Mouse (Mus musculus): ENCODE results near the gene Cfap73. TPM values are rescaled to one million over a fixed set of nuclear protein-coding genes. Genes with fewer than 3 reads are reported as not detected.

Cfap73 gene
- polyA plus RNA-seq, 1 experiment = not detected

- peak; percentile 88 for TF ChIP-seq CTCF (IDR thresholded peaks at IDR 0.05; ENCODE audit: control insufficient read depth, insufficient read depth, low read length)
- TF ChIP-seq POLR2A (IDR thresholded peaks at IDR 0.05; ENCODE audit: borderline replicate concordance, control insufficient read depth, low read depth, low read length) = no peak
- Histone ChIP-seq H3K4me3 (replicated peaks; ENCODE audit: control insufficient read depth, low read depth, low read length) (no peak overlapping the region), H3K27ac (ENCODE audit: control insufficient read depth, insufficient read depth, low read depth, low read length, poor library complexity) (no peak overlapping the region), H3K4me1 (ENCODE audit: control insufficient read depth, insufficient read depth, low read length) (no peaks in the 10 kb centered on the region)
- WGBS = 2% methylated on average over 8 of the region's 8 CpGs
Observed at GRCm38 (mm10) chr5:120605688-120606087, 28.3 kb downstream of the Cfap73 start.

- Histone ChIP-seq H3K4me1 (ENCODE audit: control insufficient read depth, insufficient read depth, low read length) (no peaks in the 10 kb centered on the region), H3K27ac (ENCODE audit: control insufficient read depth, insufficient read depth, low read depth, low read length, poor library complexity) (no peak overlapping the region), H3K4me3 (replicated peaks; ENCODE audit: control insufficient read depth, low read depth, low read length) (no peak overlapping the region)
- WGBS = 6% methylated on average over 10 of the region's 10 CpGs
- TF ChIP-seq CTCF (IDR thresholded peaks at IDR 0.05; ENCODE audit: control insufficient read depth, insufficient read depth, low read length) (no peak), POLR2A (IDR thresholded peaks at IDR 0.05; ENCODE audit: borderline replicate concordance, control insufficient read depth, low read depth, low read length) (no peak)
Observed at GRCm38 (mm10) chr5:120605241-120605661, 28.8 kb downstream of the Cfap73 start.

- TF ChIP-seq CTCF (IDR thresholded peaks at IDR 0.05; ENCODE audit: control insufficient read depth, insufficient read depth, low read length) (peak; percentile 80), POLR2A (IDR thresholded peaks at IDR 0.05; ENCODE audit: borderline replicate concordance, control insufficient read depth, low read depth, low read length) (no peak)
- 5% methylated on average over 6 of the region's 6 CpGs for WGBS
- peaks cover 3% of the 10 kb centered on the region; the same call in 1 of the 2 replicates for H3K4me1 ChIP-seq (ENCODE audit: control insufficient read depth, insufficient read depth, low read length)
- H3K27ac ChIP-seq (ENCODE audit: control insufficient read depth, insufficient read depth, low read depth, low read length, poor library complexity) = no peak overlapping the region
- H3K4me3 ChIP-seq (replicated peaks; ENCODE audit: control insufficient read depth, low read depth, low read length) = no peak overlapping the region
Observed at GRCm38 (mm10) chr5:120604839-120605238, 29.2 kb downstream of the Cfap73 start.

- H3K4me1 ChIP-seq (ENCODE audit: control insufficient read depth, insufficient read depth, low read length) = peaks cover 5% of the 10 kb centered on the region; the same call in 1 of the 2 replicates
- no peak for TF ChIP-seq CTCF (IDR thresholded peaks at IDR 0.05; ENCODE audit: control insufficient read depth, insufficient read depth, low read length)
- no peak for TF ChIP-seq POLR2A (IDR thresholded peaks at IDR 0.05; ENCODE audit: borderline replicate concordance, control insufficient read depth, low read depth, low read length)
- no peak overlapping the region for H3K27ac ChIP-seq (ENCODE audit: control insufficient read depth, insufficient read depth, low read depth, low read length, poor library complexity)
- WGBS = 89% methylated on average over 7 of the region's 7 CpGs
- H3K4me3 ChIP-seq (replicated peaks; ENCODE audit: control insufficient read depth, low read depth, low read length) = no peak overlapping the region
Observed at GRCm38 (mm10) chr5:120603515-120603914, 30.5 kb downstream of the Cfap73 start.

GRCm38 (mm10) chr5:120602210-120602609 lies 31.8 kb downstream of the Cfap73 start:
- 92% methylated on average over 12 of the region's 12 CpGs for WGBS
- no peak for TF ChIP-seq CTCF (IDR thresholded peaks at IDR 0.05; ENCODE audit: control insufficient read depth, insufficient read depth, low read length)
- TF ChIP-seq POLR2A (IDR thresholded peaks at IDR 0.05; ENCODE audit: borderline replicate concordance, control insufficient read depth, low read depth, low read length) = no peak
- Histone ChIP-seq H3K4me1 (ENCODE audit: control insufficient read depth, insufficient read depth, low read length) (peaks cover 5% of the 10 kb centered on the region; the same call in 1 of the 2 replicates), H3K27ac (ENCODE audit: control insufficient read depth, insufficient read depth, low read depth, low read length, poor library complexity) (no peak overlapping the region), H3K4me3 (replicated peaks; ENCODE audit: control insufficient read depth, low read depth, low read length) (no peak overlapping the region)

- H3K4me1 ChIP-seq (ENCODE audit: control insufficient read depth, insufficient read depth, low read length) = peaks cover 5% of the 10 kb centered on the region; the same call in 1 of the 2 replicates
- no peak overlapping the region for H3K4me3 ChIP-seq (replicated peaks; ENCODE audit: control insufficient read depth, low read depth, low read length)
- TF ChIP-seq POLR2A (IDR thresholded peaks at IDR 0.05; ENCODE audit: borderline replicate concordance, control insufficient read depth, low read depth, low read length) = no peak
- TF ChIP-seq CTCF (IDR thresholded peaks at IDR 0.05; ENCODE audit: control insufficient read depth, insufficient read depth, low read length) = peak; percentile 77
- 72% methylated on average over 11 of the region's 11 CpGs for WGBS
- no peak overlapping the region for H3K27ac ChIP-seq (ENCODE audit: control insufficient read depth, insufficient read depth, low read depth, low read length, poor library complexity)
Observed at GRCm38 (mm10) chr5:120600946-120601668, 32.9 kb downstream of the Cfap73 start.

GRCm38 (mm10) chr5:120599625-120600024 lies 34.4 kb downstream of the Cfap73 start:
- WGBS = 61% methylated on average over 6 of the region's 6 CpGs
- peaks cover 5% of the 10 kb centered on the region; the same call in 1 of the 2 replicates for H3K4me1 ChIP-seq (ENCODE audit: control insufficient read depth, insufficient read depth, low read length)

GRCm38 (mm10) chr5:120594485-120594884 lies 39.5 kb downstream of the Cfap73 start:
- TF ChIP-seq POLR2A (IDR thresholded peaks at IDR 0.05; ENCODE audit: borderline replicate concordance, control insufficient read depth, low read depth, low read length) = no peak
- no peak for TF ChIP-seq CTCF (IDR thresholded peaks at IDR 0.05; ENCODE audit: control insufficient read depth, insufficient read depth, low read length)
- Histone ChIP-seq H3K4me1 (ENCODE audit: control insufficient read depth, insufficient read depth, low read length) (peaks cover 2% of the 10 kb centered on the region; the same call in 1 of the 2 replicates), H3K27ac (ENCODE audit: control insufficient read depth, insufficient read depth, low read depth, low read length, poor library complexity) (no peak overlapping the region), H3K4me3 (replicated peaks; ENCODE audit: control insufficient read depth, low read depth, low read length) (no peak overlapping the region)
- 90% methylated on average over 6 of the region's 6 CpGs for WGBS

More at GRCm38 (mm10) chr5:120599625-120600024, 34.4 kb downstream of the Cfap73 start:
- Histone ChIP-seq H3K4me3 (replicated peaks; ENCODE audit: control insufficient read depth, low read depth, low read length) (no peak overlapping the region), H3K27ac (ENCODE audit: control insufficient read depth, insufficient read depth, low read depth, low read length, poor library complexity) (peak overlapping the region; percentile 50)
- TF ChIP-seq POLR2A (IDR thresholded peaks at IDR 0.05; ENCODE audit: borderline replicate concordance, control insufficient read depth, low read depth, low read length) (no peak), CTCF (IDR thresholded peaks at IDR 0.05; ENCODE audit: control insufficient read depth, insufficient read depth, low read length) (no peak)

Measured in bone marrow, adult 2 months (tissue).